Mouse (Mus musculus) brain, embryonic 14.5 days (tissue): ENCODE results near the gene Tars2. TPM values are rescaled to one million over a fixed set of nuclear protein-coding genes. Genes with fewer than 3 reads are reported as not detected.

ENCODE experiments used
- DNase-seq: peaks from one replicate; pipeline ENCODE4 v3.0.0-alpha.2; 2011; ENCODE audit warnings: low read depth
- CTCF ChIP-seq: fragments of 200-500 bp; IDR thresholded peaks from 2 replicates; pipeline ENCODE4 v1.5.1; 2012; ENCODE audit warnings: inconsistent platforms, mild to moderate bottlenecking, moderate library complexity, borderline replicate concordance; ENCODE audit not compliant: insufficient read depth, insufficient read length; ENCODE audit errors: extremely low read depth
- POLR2A ChIP-seq: fragments of 200-500 bp; IDR thresholded peaks from 2 replicates; pipeline ENCODE4 v1.6.1; 2012; ENCODE audit warnings: mild to moderate bottlenecking, inconsistent platforms, borderline replicate concordance; ENCODE audit not compliant: poor library complexity, insufficient read depth, insufficient read length, severe bottlenecking; ENCODE audit errors: extremely low read depth
- polyA plus RNA-seq: library from polyadenylated mRNA; depleted of rRNA; stranded (reverse); fragments of >200 nt; gene quantifications from 2 replicates; pipeline ENCODE4 v1.2.3, GENCODE M21; 2012

Gene Tars2
- polyA plus RNA-seq, 1 experiment, result 39.1 TPM

DNA sequence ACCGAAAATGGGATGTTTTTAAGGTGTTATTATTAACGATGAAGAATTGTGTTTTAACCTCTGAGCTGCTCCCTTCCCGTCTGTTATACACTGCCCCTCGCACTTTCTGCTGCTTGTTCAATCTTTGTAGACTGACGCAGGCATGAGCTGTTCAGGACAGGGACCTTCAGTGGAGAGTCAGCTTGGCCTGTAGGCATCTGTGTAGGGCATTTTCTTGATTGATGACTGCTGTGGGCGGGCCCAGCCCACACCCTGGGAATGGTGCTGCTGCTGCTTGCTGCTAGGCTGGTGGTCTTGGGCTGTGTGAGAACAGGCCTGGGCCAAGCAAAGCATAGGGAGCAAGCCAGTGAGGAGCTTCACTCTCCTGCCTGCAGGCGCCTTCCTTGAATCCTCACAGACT is 29.6 kb downstream of the Tars2 start:
- TF ChIP-seq CTCF, result no peak
- TF ChIP-seq POLR2A, result no peak
- no peak for DNase-seq

DNA sequence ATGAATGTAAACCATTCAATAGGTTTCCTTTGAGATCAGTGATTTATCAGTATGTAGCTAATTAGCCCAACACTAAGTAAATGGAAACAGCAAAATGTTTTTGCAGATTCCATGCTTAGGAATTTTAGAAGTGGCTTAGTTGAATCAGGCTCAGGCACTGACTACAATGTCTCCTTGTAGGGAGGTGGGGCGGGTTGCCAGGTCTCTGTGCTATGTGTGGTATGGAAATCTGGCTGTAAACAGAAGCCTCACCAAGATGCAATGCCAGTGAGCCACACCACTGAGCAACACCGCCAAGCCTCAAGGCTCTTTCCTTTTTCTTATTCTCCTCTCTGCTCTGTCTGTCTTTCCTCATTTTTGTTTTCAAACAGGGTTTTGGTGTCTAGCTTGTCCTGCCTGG is 31.1 kb downstream of the Tars2 start:
- peak; percentile 28 for DNase-seq
- TF ChIP-seq POLR2A (no peak), CTCF (no peak)

DNA sequence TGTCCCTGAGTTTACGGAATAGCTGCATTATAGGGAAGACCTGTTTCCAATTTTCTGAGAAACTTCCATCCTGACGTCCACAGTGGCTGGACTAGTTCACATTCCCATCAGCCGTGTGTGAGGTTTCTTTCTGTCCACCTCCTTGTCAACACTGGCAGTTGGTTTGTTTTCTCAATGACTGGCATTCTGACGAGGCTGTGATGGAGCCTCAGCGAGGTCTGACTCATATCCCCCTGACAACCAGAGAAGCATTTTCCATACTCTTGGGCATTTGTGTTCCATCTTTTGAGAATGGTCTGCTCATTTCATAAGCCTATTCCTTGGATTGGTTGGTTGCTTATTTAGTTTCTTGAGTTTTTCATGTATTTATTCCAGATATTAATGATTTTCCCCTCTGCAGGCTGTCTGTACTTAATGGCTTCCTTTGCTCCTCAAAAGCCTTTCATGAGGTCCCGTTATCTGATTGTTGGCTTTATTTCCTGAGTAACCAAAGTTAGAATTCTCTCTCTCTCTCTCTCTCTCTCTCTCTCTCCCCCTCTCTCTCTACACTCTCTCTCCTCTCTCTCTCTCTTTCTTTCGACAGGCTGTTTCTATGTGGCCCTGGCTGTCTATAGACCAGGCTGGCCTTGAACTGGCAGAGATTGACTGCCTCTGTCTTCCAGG is 33.2 kb downstream of the Tars2 start:
- TF ChIP-seq CTCF (no peak), POLR2A (no peak)
- no peak for DNase-seq

DNA sequence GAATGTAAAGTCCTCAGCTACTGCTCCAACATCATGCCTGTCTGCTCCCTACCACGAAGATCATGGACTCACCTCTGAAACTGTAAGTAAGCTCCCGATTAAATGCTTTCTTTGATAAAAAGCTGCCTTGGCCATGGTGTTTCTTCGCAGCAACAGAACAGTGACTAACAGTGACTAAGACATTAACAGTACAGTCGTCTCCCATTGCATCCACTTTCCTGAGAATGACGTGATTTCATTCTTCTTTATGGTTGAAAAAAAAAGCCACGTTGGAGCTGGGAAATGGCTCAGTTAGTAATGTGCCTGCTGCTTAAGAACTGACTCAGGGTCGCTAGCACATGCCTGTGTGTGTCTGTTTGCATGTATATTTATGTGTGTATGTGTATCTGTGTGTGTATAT is 34.1 kb downstream of the Tars2 start:
- TF ChIP-seq CTCF (no peak), POLR2A (no peak)
- DNase-seq, result no peak

GRCm38 (mm10) chr3:95722386-95722785 is 37.6 kb downstream of the Tars2 start:
- TF ChIP-seq POLR2A (no peak), CTCF (no peak)
- no peak for DNase-seq

DNA sequence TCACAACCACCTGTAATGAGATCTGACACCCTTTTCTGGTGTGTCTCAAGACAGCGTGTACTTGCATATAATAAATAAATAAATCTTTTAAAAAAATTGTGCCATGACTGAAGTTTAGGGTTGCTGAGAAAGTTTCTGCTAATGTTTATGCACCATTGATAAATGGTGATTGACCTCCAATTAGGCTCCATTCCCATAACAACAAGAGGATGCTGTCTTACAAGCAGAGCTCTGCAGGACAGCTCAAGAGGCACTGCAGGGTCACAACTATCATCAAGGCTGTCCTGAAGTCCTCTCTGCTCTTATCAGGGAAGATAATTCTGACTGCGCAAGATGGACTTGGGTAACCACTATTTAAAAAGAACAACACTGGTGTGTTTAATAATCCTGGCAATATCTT is 41.9 kb downstream of the Tars2 start:
- TF ChIP-seq CTCF (no peak), POLR2A (no peak)

GRCm38 (mm10) chr3:95716075-95716474 is 43.9 kb downstream of the Tars2 start:
- TF ChIP-seq CTCF (no peak), POLR2A (no peak)

More for the DNA sequence above, 41.9 kb downstream of the Tars2 start:
- DNase-seq, result no peak

DNA sequence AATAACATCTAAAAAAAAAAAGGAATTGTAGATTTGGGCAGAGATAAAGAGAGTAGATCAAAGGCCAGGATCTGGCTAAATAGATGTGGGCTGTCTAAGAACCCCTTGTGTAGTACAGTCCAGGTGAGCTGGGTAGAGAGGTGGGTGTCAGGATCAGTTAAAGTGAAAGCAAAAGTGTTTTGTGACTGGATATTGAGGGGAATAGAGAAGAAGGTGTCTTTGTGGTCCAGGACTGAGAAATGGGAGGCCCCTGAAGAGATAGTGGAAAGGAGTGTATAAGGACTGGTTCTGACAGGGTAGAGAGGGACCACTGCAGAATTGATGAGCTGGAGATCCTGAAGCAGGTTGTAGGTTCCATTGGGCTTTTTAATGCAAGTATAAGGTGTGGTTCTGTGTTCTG is 50.0 kb downstream of the Tars2 start:
- DNase-seq, result no peak
- TF ChIP-seq POLR2A (no peak), CTCF (no peak)

More at GRCm38 (mm10) chr3:95716075-95716474, 43.9 kb downstream of the Tars2 start:
- DNase-seq, result no peak

GRCm38 (mm10) chr3:95709044-95709443 is 51.0 kb downstream of the Tars2 start:
- DNase-seq, result no peak

GRCm38 (mm10) chr3:95707497-95707896 is 52.5 kb downstream of the Tars2 start:
- DNase-seq, result no peak
- no peak for TF ChIP-seq POLR2A
- TF ChIP-seq CTCF, result no peak

More at GRCm38 (mm10) chr3:95709044-95709443, 51.0 kb downstream of the Tars2 start:
- TF ChIP-seq CTCF (no peak), POLR2A (no peak)

GRCm38 (mm10) chr3:95706273-95706672 is 53.7 kb downstream of the Tars2 start:
- DNase-seq, result no peak
- TF ChIP-seq POLR2A, result no peak
- TF ChIP-seq CTCF, result no peak

DNA sequence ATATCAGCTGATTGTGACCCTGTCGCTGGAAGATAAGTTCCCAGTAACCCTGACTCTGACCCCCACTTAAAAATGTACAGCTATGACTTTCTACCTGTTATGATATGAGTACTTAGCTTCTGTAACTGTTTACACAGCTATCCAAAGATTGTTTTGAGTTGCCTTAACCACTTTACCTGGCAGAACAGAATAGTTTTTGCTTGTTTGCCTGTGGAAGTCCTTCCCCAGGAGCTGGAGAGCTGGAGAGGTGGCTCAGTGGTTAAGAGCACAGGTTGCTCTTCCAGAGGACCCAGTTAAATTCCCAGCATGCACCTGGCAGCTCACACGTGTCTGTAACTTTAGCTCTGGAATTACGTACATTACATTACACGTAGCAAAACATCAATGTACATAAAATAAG is 55.4 kb downstream of the Tars2 start:
- no peak for TF ChIP-seq POLR2A
- TF ChIP-seq CTCF, result no peak

More for the DNA sequence above, 55.4 kb downstream of the Tars2 start:
- DNase-seq, result no peak
